Mouse (Mus musculus) testis, adult 2 months (tissue): Measurements from ENCODE around the gene Cdc73. TPM values are rescaled to one million over a fixed set of nuclear protein-coding genes. Genes with fewer than 3 reads are reported as not detected.
"Not testable (repeated sequence)": the region's sequence is repeated elsewhere in the genome, so short reads cannot be mapped to it uniquely, and the experiment has no call there.

Experiments used
- H3K27ac ChIP-seq: fragments of 200-500 bp; 2 replicates; pipeline ENCODE4 v1.5.1; 2012; ENCODE audit warnings: low read depth, low read length; ENCODE audit not compliant: control insufficient read depth, insufficient read depth
- H3K27me3 ChIP-seq: fragments of 200-500 bp; 2 replicates; pipeline ENCODE4 v1.6.1; 2012; ENCODE audit warnings: mild to moderate bottlenecking, low read length, moderate library complexity; ENCODE audit not compliant: control insufficient read depth, insufficient read depth
- H3K36me3 ChIP-seq: fragments of 200-500 bp; 2 replicates; pipeline ENCODE4 v1.6.1; 2012; ENCODE audit warnings: mild to moderate bottlenecking, low read length; ENCODE audit not compliant: control insufficient read depth, insufficient read depth
- H3K4me1 ChIP-seq: fragments of 200-500 bp; 2 replicates; pipeline ENCODE4 v1.6.1; 2012; ENCODE audit warnings: low read length; ENCODE audit not compliant: control insufficient read depth, insufficient read depth
- H3K4me3 ChIP-seq: fragments of 200-500 bp; 2 replicates; pipeline ENCODE4 v1.5.1; 2012; ENCODE audit warnings: low read depth, mild to moderate bottlenecking, low read length, moderate library complexity, mixed read lengths; ENCODE audit not compliant: control insufficient read depth
- CTCF ChIP-seq: fragments of 200-500 bp; IDR thresholded peaks from 2 replicates; pipeline ENCODE4 v1.5.1; 2012; ENCODE audit warnings: low read depth, mild to moderate bottlenecking, inconsistent platforms, low read length, moderate library complexity; ENCODE audit not compliant: control insufficient read depth, insufficient read depth, insufficient replicate concordance
- POLR2A ChIP-seq: fragments of 200-500 bp; IDR thresholded peaks from 2 replicates; pipeline ENCODE4 v1.6.1; 2012; ENCODE audit warnings: low read depth, mild to moderate bottlenecking, inconsistent platforms, low read length, moderate library complexity; ENCODE audit not compliant: control insufficient read depth
- polyA plus RNA-seq: library from polyadenylated mRNA; depleted of rRNA; stranded (reverse); fragments of >200 nt; gene quantifications from 2 replicates; pipeline ENCODE4 v1.2.3, GENCODE M21; 2012

The Cdc73 gene
- polyA plus RNA-seq, 1 experiment = 11.8 TPM

GRCm38 (mm10) chr1:143675734-143676361, 26.8 kb downstream of the Cdc73 start:
- no peak overlapping the region for H3K27ac ChIP-seq
- H3K4me1 ChIP-seq = no peaks in the 10 kb centered on the region
- no peak for TF ChIP-seq POLR2A
- no peak for TF ChIP-seq CTCF
- peaks cover 1% of the 10 kb centered on the region; the same call in 1 of the 2 replicates for H3K36me3 ChIP-seq
- no peak overlapping the region for H3K4me3 ChIP-seq
- no peaks in the 10 kb centered on the region for H3K27me3 ChIP-seq

GRCm38 (mm10) chr1:143664786-143665185, 37.9 kb downstream of the Cdc73 start:
- H3K4me3 ChIP-seq, H3K4me1 ChIP-seq, H3K36me3 ChIP-seq, H3K27me3 ChIP-seq: not testable (repeated sequence)
- peak overlapping the region; percentile 29; the same call in 1 of the 2 replicates for H3K27ac ChIP-seq

- Histone ChIP-seq H3K27me3 (no peaks in the 10 kb centered on the region), H3K27ac (no peak overlapping the region), H3K36me3 (no peaks in the 10 kb centered on the region), H3K4me1 (no peaks in the 10 kb centered on the region), H3K4me3 (no peak overlapping the region)
- TF ChIP-seq CTCF (no peak), POLR2A (no peak)
Measured at GRCm38 (mm10) chr1:143663197-143663596, 39.5 kb downstream of the Cdc73 start.

- Histone ChIP-seq H3K4me1 (no peaks in the 10 kb centered on the region), H3K27ac (no peak overlapping the region), H3K27me3 (no peaks in the 10 kb centered on the region), H3K4me3 (no peak overlapping the region), H3K36me3 (no peaks in the 10 kb centered on the region)
- TF ChIP-seq CTCF (no peak), POLR2A (no peak)
Measured at GRCm38 (mm10) chr1:143653646-143654045, 49.0 kb downstream of the Cdc73 start.

- Histone ChIP-seq H3K36me3 (no peaks in the 10 kb centered on the region), H3K27ac (no peak overlapping the region), H3K4me1 (no peaks in the 10 kb centered on the region), H3K4me3 (no peak overlapping the region), H3K27me3 (no peaks in the 10 kb centered on the region)
- TF ChIP-seq POLR2A (no peak), CTCF (no peak)
Measured at GRCm38 (mm10) chr1:143650317-143650716, 52.4 kb downstream of the Cdc73 start.

- no peaks in the 10 kb centered on the region for H3K36me3 ChIP-seq
- H3K4me3 ChIP-seq = no peak overlapping the region
- no peak for TF ChIP-seq POLR2A
- no peak for TF ChIP-seq CTCF
- H3K27me3 ChIP-seq = no peaks in the 10 kb centered on the region
- no peak overlapping the region for H3K27ac ChIP-seq
- no peaks in the 10 kb centered on the region for H3K4me1 ChIP-seq
Measured at GRCm38 (mm10) chr1:143646219-143646618, 56.5 kb downstream of the Cdc73 start.

GRCm38 (mm10) chr1:143645386-143645785, 57.3 kb downstream of the Cdc73 start:
- no peaks in the 10 kb centered on the region for H3K36me3 ChIP-seq
- no peak for TF ChIP-seq POLR2A
- no peak for TF ChIP-seq CTCF
- no peaks in the 10 kb centered on the region for H3K4me1 ChIP-seq
- no peak overlapping the region for H3K27ac ChIP-seq
- no peak overlapping the region for H3K4me3 ChIP-seq
- no peaks in the 10 kb centered on the region for H3K27me3 ChIP-seq

GRCm38 (mm10) chr1:143644221-143644620, 58.5 kb downstream of the Cdc73 start:
- no peak for TF ChIP-seq CTCF
- no peak for TF ChIP-seq POLR2A

More at GRCm38 (mm10) chr1:143644221-143644620, 58.5 kb downstream of the Cdc73 start:
- no peaks in the 10 kb centered on the region for H3K27me3 ChIP-seq
- no peaks in the 10 kb centered on the region for H3K4me1 ChIP-seq
- H3K36me3 ChIP-seq = no peaks in the 10 kb centered on the region
- H3K4me3 ChIP-seq = no peak overlapping the region
- H3K27ac ChIP-seq = no peak overlapping the region
